Mouse (Mus musculus): Measurements from ENCODE around the gene Fam102a. TPM values are rescaled to one million over a fixed set of nuclear protein-coding genes. Genes with fewer than 3 reads are reported as not detected.
A peak's percentile ranks its signal among the peaks of the same experiment; 100 is the strongest.

Fam102a gene
- polyA plus RNA-seq, 1 experiment from 2014 or later, result 9.5 TPM

GRCm38 (mm10) chr2:32500461-32500860, 34.7 kb upstream of the Fam102a start:
- WGBS, result 77% methylated on average over 5 of the region's 5 CpGs
- Histone ChIP-seq H3K9ac (no peak overlapping the region), H3K36me3 (no peaks in the 10 kb centered on the region), H3K4me3 (no peak overlapping the region), H3K27me3 (no peaks in the 10 kb centered on the region), H3K27ac (replicated peaks) (no peak overlapping the region), H3K4me2 (no peak overlapping the region), H3K4me1 (replicated peaks) (no peaks in the 10 kb centered on the region), H3K9me3 (no peaks in the 10 kb centered on the region)
- ATAC-seq (ENCODE audit: low FRiP score, low read depth), result no peak

GRCm38 (mm10) chr2:32501754-32502324, 33.3 kb upstream of the Fam102a start:
- WGBS, result 75% methylated on average over 5 of the region's 5 CpGs

GRCm38 (mm10) chr2:32502843-32503242, 32.3 kb upstream of the Fam102a start:
- Histone ChIP-seq H3K4me3 (no peak overlapping the region), H3K27ac (replicated peaks) (no peak overlapping the region), H3K36me3 (no peaks in the 10 kb centered on the region), H3K4me1 (replicated peaks) (no peaks in the 10 kb centered on the region), H3K9me3 (no peaks in the 10 kb centered on the region), H3K4me2 (no peak overlapping the region), H3K9ac (no peak overlapping the region), H3K27me3 (no peaks in the 10 kb centered on the region)
- no peak for ATAC-seq (ENCODE audit: low FRiP score, low read depth)
- WGBS, result 90% methylated on average over 12 of the region's 12 CpGs

More at GRCm38 (mm10) chr2:32501754-32502324, 33.3 kb upstream of the Fam102a start:
- no peaks in the 10 kb centered on the region for H3K27me3 ChIP-seq
- H3K9me3 ChIP-seq, result no peaks in the 10 kb centered on the region
- H3K4me1 ChIP-seq (replicated peaks), result no peaks in the 10 kb centered on the region
- no peak for ATAC-seq (ENCODE audit: low FRiP score, low read depth)
- H3K4me2 ChIP-seq, result no peak overlapping the region
- H3K36me3 ChIP-seq, result no peaks in the 10 kb centered on the region
- H3K27ac ChIP-seq (replicated peaks), result no peak overlapping the region
- H3K4me3 ChIP-seq, result no peak overlapping the region
- H3K9ac ChIP-seq, result no peak overlapping the region

GRCm38 (mm10) chr2:32503588-32503987, 31.5 kb upstream of the Fam102a start:
- Histone ChIP-seq H3K4me2 (no peak overlapping the region), H3K9ac (no peak overlapping the region), H3K4me1 (replicated peaks) (no peaks in the 10 kb centered on the region), H3K4me3 (no peak overlapping the region), H3K27ac (replicated peaks) (no peak overlapping the region), H3K27me3 (no peaks in the 10 kb centered on the region), H3K9me3 (no peaks in the 10 kb centered on the region), H3K36me3 (no peaks in the 10 kb centered on the region)
- ATAC-seq (ENCODE audit: low FRiP score, low read depth), result no peak
- 56% methylated on average over 3 of the region's 3 CpGs for WGBS

- H3K36me3 ChIP-seq, result no peaks in the 10 kb centered on the region
- WGBS, result 100% methylated on average over 2 of the region's 2 CpGs
- H3K27ac ChIP-seq (replicated peaks), result no peak overlapping the region
- no peaks in the 10 kb centered on the region for H3K27me3 ChIP-seq
- no peak overlapping the region for H3K4me3 ChIP-seq
- H3K4me2 ChIP-seq, result no peak overlapping the region
- no peak for ATAC-seq (ENCODE audit: low FRiP score, low read depth)
- H3K9me3 ChIP-seq, result no peaks in the 10 kb centered on the region
- no peak overlapping the region for H3K9ac ChIP-seq
- no peaks in the 10 kb centered on the region for H3K4me1 ChIP-seq (replicated peaks)
These were observed 29.6 kb upstream of the Fam102a start for GRCm38 (mm10) chr2:32505536-32505935.

GRCm38 (mm10) chr2:32506673-32507668, 28.2 kb upstream of the Fam102a start:
- H3K36me3 ChIP-seq, result no peaks in the 10 kb centered on the region
- H3K4me3 ChIP-seq, result no peak overlapping the region
- no peaks in the 10 kb centered on the region for H3K27me3 ChIP-seq
- H3K27ac ChIP-seq (replicated peaks), result no peak overlapping the region
- ATAC-seq (ENCODE audit: low FRiP score, low read depth), result no peak
- WGBS, result 77% methylated on average over 22 of the region's 22 CpGs
- H3K4me1 ChIP-seq (replicated peaks), result no peaks in the 10 kb centered on the region
- no peak overlapping the region for H3K4me2 ChIP-seq
- H3K9me3 ChIP-seq, result no peaks in the 10 kb centered on the region
- no peak overlapping the region for H3K9ac ChIP-seq

- Histone ChIP-seq H3K4me1 (replicated peaks) (no peaks in the 10 kb centered on the region), H3K4me3 (no peak overlapping the region), H3K27ac (replicated peaks) (no peak overlapping the region), H3K36me3 (no peaks in the 10 kb centered on the region), H3K9ac (no peak overlapping the region), H3K9me3 (no peaks in the 10 kb centered on the region), H3K4me2 (no peak overlapping the region), H3K27me3 (no peaks in the 10 kb centered on the region)
- 79% methylated on average over 9 of the region's 9 CpGs for whole genome bisulfite sequencing
- ATAC-seq (ENCODE audit: low FRiP score, low read depth), result no peak
These were observed 27.2 kb upstream of the Fam102a start for GRCm38 (mm10) chr2:32507906-32508305.

- H3K9me3 ChIP-seq, result no peaks in the 10 kb centered on the region
- H3K27ac ChIP-seq (replicated peaks), result no peak overlapping the region
- 57% methylated on average over 4 of the region's 4 CpGs for WGBS
- ATAC-seq (ENCODE audit: low FRiP score, low read depth), result no peak
- H3K4me3 ChIP-seq, result no peak overlapping the region
- H3K4me2 ChIP-seq, result no peak overlapping the region
- H3K27me3 ChIP-seq, result no peaks in the 10 kb centered on the region
- H3K36me3 ChIP-seq, result no peaks in the 10 kb centered on the region
- no peaks in the 10 kb centered on the region for H3K4me1 ChIP-seq (replicated peaks)
- no peak overlapping the region for H3K9ac ChIP-seq
These were observed 25.8 kb upstream of the Fam102a start for GRCm38 (mm10) chr2:32509287-32509686.

GRCm38 (mm10) chr2:32509896-32510295, 25.2 kb upstream of the Fam102a start:
- no peak overlapping the region for H3K4me2 ChIP-seq
- no peaks in the 10 kb centered on the region for H3K27me3 ChIP-seq
- ATAC-seq (ENCODE audit: low FRiP score, low read depth), result no peak
- H3K36me3 ChIP-seq, result no peaks in the 10 kb centered on the region
- peak overlapping the region; percentile 17; the same call in 1 of the 2 replicates for H3K27ac ChIP-seq (replicated peaks)
- no peaks in the 10 kb centered on the region for H3K9me3 ChIP-seq
- no peaks in the 10 kb centered on the region for H3K4me1 ChIP-seq (replicated peaks)
- WGBS, result 54% methylated on average over 8 of the region's 8 CpGs
- H3K4me3 ChIP-seq, result no peak overlapping the region
- H3K9ac ChIP-seq, result no peak overlapping the region

GRCm38 (mm10) chr2:32512592-32512991, 22.5 kb upstream of the Fam102a start:
- Histone ChIP-seq H3K4me3 (no peak overlapping the region), H3K27me3 (no peaks in the 10 kb centered on the region), H3K4me1 (replicated peaks) (no peaks in the 10 kb centered on the region), H3K4me2 (no peak overlapping the region), H3K9ac (no peak overlapping the region), H3K27ac (replicated peaks) (no peak overlapping the region), H3K36me3 (no peaks in the 10 kb centered on the region), H3K9me3 (no peaks in the 10 kb centered on the region)
- 80% methylated on average over 7 of the region's 7 CpGs for WGBS
- no peak for ATAC-seq (ENCODE audit: low FRiP score, low read depth)

- H3K36me3 ChIP-seq, result no peaks in the 10 kb centered on the region
- H3K27ac ChIP-seq (replicated peaks), result no peak overlapping the region
- H3K4me2 ChIP-seq, result no peak overlapping the region
- no peaks in the 10 kb centered on the region for H3K4me1 ChIP-seq (replicated peaks)
- no peaks in the 10 kb centered on the region for H3K27me3 ChIP-seq
- no peak overlapping the region for H3K4me3 ChIP-seq
- WGBS, result 61% methylated on average over 6 of the region's 6 CpGs
- no peak overlapping the region for H3K9ac ChIP-seq
- H3K9me3 ChIP-seq, result no peaks in the 10 kb centered on the region
- no peak for ATAC-seq (ENCODE audit: low FRiP score, low read depth)
These were observed 20.8 kb upstream of the Fam102a start for GRCm38 (mm10) chr2:32514335-32514734.

GRCm38 (mm10) chr2:32517233-32517867, 17.8 kb upstream of the Fam102a start:
- Histone ChIP-seq H3K27me3 (no peaks in the 10 kb centered on the region), H3K4me2 (no peak overlapping the region), H3K9me3 (no peaks in the 10 kb centered on the region), H3K36me3 (no peaks in the 10 kb centered on the region), H3K4me3 (no peak overlapping the region), H3K27ac (replicated peaks) (no peak overlapping the region), H3K9ac (no peak overlapping the region), H3K4me1 (replicated peaks) (no peaks in the 10 kb centered on the region)
- WGBS, result 84% methylated on average over 4 of the region's 4 CpGs
- ATAC-seq (ENCODE audit: low FRiP score, low read depth), result no peak
